Mouse (Mus musculus) regulatory T cell (primary cell): Measurements from ENCODE around the gene Trove2.

ENCODE experiments used
- in situ Hi-C: fragments of 300-600 bp; cut with MboI, MseI; formaldehyde crosslinking; loops from one replicate; pipeline ENCODE4 v1.15.1; 2025; ENCODE audit warnings: high pct_unique_total_duplicates

The Trove2 gene

GRCm38 (mm10) chr1:143776446-143777411, at the start of gene Trove2, which contains the start of gene Uchl5:
Trove2 (minus strand) TSS chr1:143777068.
Uchl5 (plus strand) TSS chr1:143777272.
- in situ Hi-C loops = loop anchor here (5.0 kb wide), 1 partner anchor 79 kb away; no protein-coding TSS in a partner anchor

- in situ Hi-C loops = loop anchor here (25.0 kb wide), 1 partner anchor 365 kb away; the partner anchor contains the start of gene Rgs13
Observed at GRCm38 (mm10) chr1:143822677-143823076, 45.8 kb upstream of the Trove2 start.

- in situ Hi-C loops = loop anchor here (25.0 kb wide), 1 partner anchor 367 kb away; the partner anchor contains the start of gene Rgs13
Observed at GRCm38 (mm10) chr1:143820096-143820877, 43.4 kb upstream of the Trove2 start.

GRCm38 (mm10) chr1:143813676-143814360, 37.0 kb upstream of the Trove2 start:
- in situ Hi-C loops = loop anchor here (5.0 to 25.0 kb wide), 3 partner anchors 201 to 563 kb away; partner anchors contain the start of gene Rgs13

GRCm38 (mm10) chr1:143809062-143809461, 32.2 kb upstream of the Trove2 start:
- in situ Hi-C loops = loop anchor here (25.0 kb wide), 1 partner anchor 378 kb away; the partner anchor contains the start of gene Rgs13

GRCm38 (mm10) chr1:143803537-143803936, 26.7 kb upstream of the Trove2 start:
- in situ Hi-C loops = loop anchor here (25.0 kb wide), 1 partner anchor 384 kb away; the partner anchor contains the start of gene Rgs13

GRCm38 (mm10) chr1:143788584-143789227, 11.8 kb upstream of the Trove2 start:
- in situ Hi-C loops = no loop called here

GRCm38 (mm10) chr1:143777558-143778218, 820 bp upstream of the Trove2 start:
- in situ Hi-C loops = loop anchor here (5.0 kb wide), 1 partner anchor 80 kb away; no protein-coding TSS in a partner anchor

- in situ Hi-C loops = no loop called here
Observed at GRCm38 (mm10) chr1:143773909-143774308, 3.0 kb downstream of the Trove2 start.

GRCm38 (mm10) chr1:143773082-143773481, 3.8 kb downstream of the Trove2 start:
- in situ Hi-C loops = no loop called here

- in situ Hi-C loops = no loop called here
Observed at GRCm38 (mm10) chr1:143770444-143771109, 6.3 kb downstream of the Trove2 start.

GRCm38 (mm10) chr1:143766238-143766637, 10.6 kb downstream of the Trove2 start:
- in situ Hi-C loops = no loop called here

- in situ Hi-C loops = no loop called here
Observed at GRCm38 (mm10) chr1:143765801-143766200, 11.1 kb downstream of the Trove2 start.

GRCm38 (mm10) chr1:143764443-143764842, 12.4 kb downstream of the Trove2 start:
- in situ Hi-C loops = no loop called here

GRCm38 (mm10) chr1:143762159-143762558, 14.7 kb downstream of the Trove2 start:
- in situ Hi-C loops = no loop called here

- in situ Hi-C loops = no loop called here
Observed at GRCm38 (mm10) chr1:143745871-143746270, 31.0 kb downstream of the Trove2 start.

- in situ Hi-C loops = loop anchor here (5.0 kb wide), 1 partner anchor 35 kb away; no protein-coding TSS in a partner anchor
Observed at GRCm38 (mm10) chr1:143742186-143742585, 34.7 kb downstream of the Trove2 start.

- in situ Hi-C loops = loop anchor here (5.0 kb wide), 1 partner anchor 34 kb away; no protein-coding TSS in a partner anchor
Observed at GRCm38 (mm10) chr1:143741331-143741730, 35.5 kb downstream of the Trove2 start.

GRCm38 (mm10) chr1:143740581-143740980, 36.3 kb downstream of the Trove2 start:
- in situ Hi-C loops = loop anchor here (5.0 kb wide), 1 partner anchor 33 kb away; no protein-coding TSS in a partner anchor
